25 mouse cellular contexts compared by ENCODE assay signal in the genomic region with DNA sequence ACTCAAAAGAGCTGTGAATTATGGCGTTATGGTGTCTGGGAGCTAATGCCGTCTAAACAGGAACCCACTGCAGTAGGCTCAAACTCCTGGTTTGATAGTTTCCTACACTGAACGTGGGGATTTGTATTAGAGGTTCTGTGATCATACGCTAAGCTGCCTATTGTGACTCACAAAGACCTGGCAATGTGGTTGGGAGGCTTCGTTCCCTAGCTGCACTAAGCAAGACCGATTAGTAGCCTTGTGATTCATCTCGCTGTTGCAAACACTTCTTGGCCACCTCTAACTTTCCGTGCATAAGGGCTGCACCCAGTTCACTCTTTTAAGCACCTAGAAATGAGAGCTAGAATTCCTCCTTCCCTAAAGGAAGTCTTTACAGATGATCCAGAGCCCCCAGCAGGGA.
DNase-seq lines count a peak whose midpoint lies in the region; ATAC-seq and TF ChIP-seq lines count a peak whose summit lies in the region.
"Had no signal": no experiment of that assay in that cellular context is flagged by ENCODE, and none has a peak within 500 bp of the region (broad histone marks: within the 10 kb centered on the region; RNA-seq: fewer than 3 reads in every experiment).

No protein-coding gene starts in this region.

- no peak for ATAC-seq in CD4-positive, CD25-positive, alpha-beta regulatory T cell, adult 4 months
- ATAC-seq: forebrain, embryonic 14.5 days; hindbrain, postnatal 0 days; intestine, embryonic 16.5 days; midbrain, embryonic 16.5 days had no signal

- peak in 1 of 2 experiments; percentile 33 for DNase-seq in layer of hippocampus, adult 2 months (ENCODE audit: low spot score in 2 of 2)
- DNase-seq in layer of hippocampus, adult 9-10 months (ENCODE audit: low spot score) = no peak
- DNase-seq in R1 (ENCODE audit: low read depth, low spot score) = peak; percentile 4
- DNase-seq in adrenal gland, postnatal 10 days = peak; percentile 35
- peak; percentile 24 for DNase-seq in brain, embryonic 14.5 days (ENCODE audit: low read depth)
- no peak for DNase-seq in cerebellum, adult 8-10 months
- no peak for DNase-seq in embryo, embryonic 11 days
- DNase-seq: B cell, adult 2 months; cerebellum, adult 11-12 months; cerebellum, postnatal 14 days; gastrocnemius, postnatal 10 days; heart, postnatal 14 days; kidney, adult 9 months; kidney, postnatal 10 days; right cerebral cortex, postnatal 4 days had no signal

- TF ChIP-seq CTCF in layer of hippocampus, adult 2 months (conservative IDR thresholded peaks at IDR 0.05) = no peak
- TF ChIP-seq CTCF in brain, embryonic 14.5 days (IDR thresholded peaks at IDR 0.05; ENCODE audit: borderline replicate concordance, extremely low read depth, insufficient read depth, insufficient read length) = no peak

- H3K4me3 ChIP-seq in layer of hippocampus, adult 2 months = no peak overlapping the region
- H3K4me3 ChIP-seq: embryonic facial prominence, embryonic 10.5 days; embryonic facial prominence, embryonic 15.5 days; hindbrain, embryonic 12.5 days; limb, embryonic 13.5 days; lung, embryonic 15.5 days had no signal

- peak overlapping the region; percentile 81 for H3K27ac ChIP-seq in layer of hippocampus, adult 2 months
- H3K27ac ChIP-seq: embryonic facial prominence, embryonic 10.5 days; embryonic facial prominence, embryonic 15.5 days; hindbrain, embryonic 12.5 days; hindbrain, postnatal 0 days; limb, embryonic 13.5 days; lung, embryonic 15.5 days had no signal

- no peak for TF ChIP-seq POLR2A in brain, embryonic 14.5 days (IDR thresholded peaks at IDR 0.05; ENCODE audit: borderline replicate concordance, extremely low read depth, insufficient read depth, insufficient read length, poor library complexity, severe bottlenecking)

Comparison
In these comparisons a context has a peak if more than half of its experiments do, and no peak if none do; other contexts are left out.
1. DNase-seq: peak in R1 (single experiment), adrenal gland, postnatal 10 days (single experiment) and brain, embryonic 14.5 days (single experiment); none in layer of hippocampus, adult 9-10 months (single experiment), cerebellum, adult 8-10 months (single experiment) and embryo, embryonic 11 days (single experiment).